Mouse (Mus musculus) kidney, embryonic 15.5 days (tissue): ENCODE results near the gene Ppm1l. TPM values are rescaled to one million over a fixed set of nuclear protein-coding genes. Genes with fewer than 3 reads are reported as not detected.
A peak's percentile ranks its signal among the peaks of the same experiment; 100 is the strongest.

Source experiments
- ATAC-seq: fragments of 200-750 bp; cut with Nextera tagmentation; replicated peaks from 2 replicates; pipeline ENCODE4 v1.8.0; 2017; ENCODE audit warnings: moderate TSS enrichment; ENCODE audit not compliant: low FRiP score
- H3K27ac ChIP-seq: fragments of 300-500 bp; sonication (generic); 2 replicates; pipeline ENCODE4 v1.5.1; 2015; ENCODE audit warnings: mild to moderate bottlenecking, inconsistent platforms
- H3K27me3 ChIP-seq: fragments of 300-500 bp; sonication (generic); 2 replicates; pipeline ENCODE4 v1.6.1; 2015; ENCODE audit warnings: inconsistent platforms
- H3K36me3 ChIP-seq: fragments of 300-500 bp; sonication (generic); 2 replicates; pipeline ENCODE4 v1.6.1; 2015; ENCODE audit warnings: inconsistent platforms
- H3K4me1 ChIP-seq: fragments of 300-500 bp; sonication (generic); 2 replicates; pipeline ENCODE4 v1.6.1; 2015; ENCODE audit warnings: inconsistent platforms
- H3K4me2 ChIP-seq: fragments of 300-500 bp; sonication (generic); 2 replicates; pipeline ENCODE4 v1.6.1; 2015; ENCODE audit warnings: moderate library complexity, mild to moderate bottlenecking, inconsistent platforms
- H3K4me3 ChIP-seq: fragments of 300-500 bp; sonication (generic); replicated peaks from 2 replicates; pipeline ENCODE4 v1.5.1; 2015; ENCODE audit warnings: mild to moderate bottlenecking, inconsistent platforms
- H3K9ac ChIP-seq: fragments of 300-500 bp; sonication (generic); 2 replicates; pipeline ENCODE4 v1.6.1; 2015; ENCODE audit warnings: mild to moderate bottlenecking, inconsistent platforms
- H3K9me3 ChIP-seq: fragments of 300-500 bp; sonication (generic); replicated peaks from 2 replicates; pipeline ENCODE4 v1.6.1; 2016; ENCODE audit warnings: inconsistent platforms
- WGBS: fragments of 180-500 bp; shearing (Covaris S2); methylation state at CpG from one replicate; pipeline ENCODE4 v1.1.7; 2015; ENCODE audit warnings: mixed read lengths; 5-methylcytosine and 5-hydroxymethylcytosine counted together
- polyA plus RNA-seq: library from polyadenylated mRNA; unstranded; fragments of >200 nt; fragmentation: Nextera tagmentation; extraction: Ambion mirVana; gene quantifications from 2 replicates; pipeline ENCODE4 v1.2.1, GENCODE M21; 2015

Gene Ppm1l
- polyA plus RNA-seq, 1 experiment from 2014 or later = 6.2 TPM

- WGBS = 43% methylated on average over 9 of the region's 9 CpGs
- Histone ChIP-seq H3K4me3 (no peak overlapping the region), H3K9ac (no peak overlapping the region), H3K27ac (no peak overlapping the region), H3K36me3 (no peaks in the 10 kb centered on the region), H3K27me3 (no peaks in the 10 kb centered on the region), H3K9me3 (no peaks in the 10 kb centered on the region), H3K4me1 (no peaks in the 10 kb centered on the region), H3K4me2 (no peak overlapping the region)
- no peak for ATAC-seq
Observed at GRCm38 (mm10) chr3:69468280-69469008, 151.8 kb downstream of the Ppm1l start.

- Histone ChIP-seq H3K27ac (no peak overlapping the region), H3K4me3 (no peak overlapping the region), H3K27me3 (no peaks in the 10 kb centered on the region), H3K4me1 (no peaks in the 10 kb centered on the region), H3K9ac (no peak overlapping the region), H3K4me2 (no peak overlapping the region), H3K9me3 (no peaks in the 10 kb centered on the region), H3K36me3 (no peaks in the 10 kb centered on the region)
- WGBS = 49% methylated on average over 5 of the region's 6 CpGs
- no peak for ATAC-seq
Observed at GRCm38 (mm10) chr3:69469463-69470141, 152.9 kb downstream of the Ppm1l start.

DNA sequence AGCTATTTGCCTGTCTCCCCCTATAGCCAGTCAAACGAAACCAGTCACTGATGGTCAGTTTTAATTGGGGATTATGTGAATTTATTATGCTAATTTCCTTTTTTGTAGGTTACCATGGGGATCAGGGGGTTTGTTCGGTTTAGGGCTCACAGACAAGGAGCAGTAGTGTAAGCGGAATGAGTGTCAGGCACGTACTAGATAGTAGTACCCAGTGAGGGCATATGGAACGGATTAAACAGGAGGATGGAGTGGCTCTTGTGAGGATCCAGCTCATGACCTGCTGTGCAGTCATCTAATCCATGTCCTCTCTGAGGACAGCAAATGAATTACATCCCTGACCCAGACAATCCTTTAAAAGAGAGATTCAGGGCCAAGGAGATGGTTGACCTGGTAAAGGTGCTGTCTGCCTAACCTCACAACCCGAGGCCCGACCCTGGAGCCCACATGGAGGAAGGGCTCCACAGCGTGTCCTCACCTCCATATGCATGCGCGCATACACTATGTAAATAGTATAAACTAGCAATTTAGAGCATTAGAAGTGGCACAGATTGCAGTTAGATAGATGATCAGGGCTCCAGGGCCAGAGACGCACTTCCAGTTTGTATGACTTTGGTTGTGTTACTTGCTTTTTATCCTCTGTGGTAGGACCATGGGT lies 153.6 kb downstream of the Ppm1l start:
- H3K36me3 ChIP-seq = no peaks in the 10 kb centered on the region
- no peak overlapping the region for H3K27ac ChIP-seq
- no peaks in the 10 kb centered on the region for H3K4me1 ChIP-seq
- 84% methylated on average over 11 of the region's 11 CpGs for WGBS
- H3K27me3 ChIP-seq = no peaks in the 10 kb centered on the region
- H3K4me2 ChIP-seq = no peak overlapping the region
- no peak for ATAC-seq
- H3K9ac ChIP-seq = no peak overlapping the region
- H3K9me3 ChIP-seq = no peaks in the 10 kb centered on the region
- no peak overlapping the region for H3K4me3 ChIP-seq

DNA sequence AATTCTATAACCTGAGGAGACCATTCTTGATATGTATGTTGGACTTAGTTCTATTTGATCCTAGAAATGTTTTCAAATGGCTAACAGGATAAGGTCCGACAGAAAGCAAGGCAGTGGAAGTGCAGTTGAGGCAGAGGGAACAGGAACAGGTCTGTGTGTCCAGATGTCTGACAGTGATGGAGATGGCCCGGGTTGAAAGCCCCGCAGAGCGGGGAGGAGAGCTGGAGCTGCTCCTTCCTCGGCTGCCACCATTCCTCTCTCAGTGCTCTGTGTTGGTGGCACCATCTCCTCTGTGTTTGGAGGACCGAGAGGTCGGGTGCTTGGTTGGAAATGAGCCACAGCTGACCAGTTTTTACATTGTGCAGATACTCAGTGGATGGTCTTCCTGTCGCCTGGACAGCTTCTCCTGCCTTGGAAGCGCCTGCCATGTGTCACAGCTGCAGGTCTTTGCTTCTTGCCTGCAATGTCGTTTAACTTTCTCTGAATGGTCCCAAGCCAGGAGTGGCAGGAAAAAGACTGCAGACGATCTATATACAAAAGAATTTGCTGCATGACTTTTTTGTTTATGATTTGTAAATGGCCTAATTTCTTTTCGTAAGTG lies 159.3 kb downstream of the Ppm1l start:
- no peaks in the 10 kb centered on the region for H3K36me3 ChIP-seq
- no peaks in the 10 kb centered on the region for H3K27me3 ChIP-seq
- H3K9me3 ChIP-seq = no peaks in the 10 kb centered on the region
- H3K9ac ChIP-seq = no peak overlapping the region
- no peak for ATAC-seq
- no peak overlapping the region for H3K27ac ChIP-seq
- no peak overlapping the region for H3K4me3 ChIP-seq
- 62% methylated on average over 12 of the region's 12 CpGs for WGBS
- H3K4me1 ChIP-seq = no peaks in the 10 kb centered on the region
- no peak overlapping the region for H3K4me2 ChIP-seq

- H3K4me3 ChIP-seq = no peak overlapping the region
Observed at GRCm38 (mm10) chr3:69479937-69480336, 163.3 kb downstream of the Ppm1l start.

GRCm38 (mm10) chr3:69481835-69482234 lies 165.2 kb downstream of the Ppm1l start:
- Histone ChIP-seq H3K9me3 (no peaks in the 10 kb centered on the region), H3K4me1 (0 out of 2 replicates have a peak, but pooled peaks cover 4% of the 10 kb centered on the region), H3K36me3 (no peaks in the 10 kb centered on the region), H3K9ac (no peak overlapping the region), H3K4me2 (no peak overlapping the region), H3K27ac (no peak overlapping the region), H3K4me3 (no peak overlapping the region), H3K27me3 (no peaks in the 10 kb centered on the region)
- WGBS = 36% methylated on average over 4 of the region's 4 CpGs
- ATAC-seq = 0 out of 2 replicates have a peak, but pooled peaks have one; percentile 52

More at GRCm38 (mm10) chr3:69479937-69480336, 163.3 kb downstream of the Ppm1l start:
- Histone ChIP-seq H3K9me3 (no peaks in the 10 kb centered on the region), H3K9ac (no peak overlapping the region), H3K27ac (no peak overlapping the region), H3K4me2 (no peak overlapping the region), H3K4me1 (no peaks in the 10 kb centered on the region), H3K36me3 (no peaks in the 10 kb centered on the region), H3K27me3 (no peaks in the 10 kb centered on the region)
- 66% methylated on average over 3 of the region's 3 CpGs for WGBS
- no peak for ATAC-seq

- Histone ChIP-seq H3K27me3 (no peaks in the 10 kb centered on the region), H3K36me3 (no peaks in the 10 kb centered on the region), H3K9me3 (no peaks in the 10 kb centered on the region), H3K4me3 (no peak overlapping the region), H3K27ac (no peak overlapping the region), H3K9ac (no peak overlapping the region), H3K4me2 (no peak overlapping the region), H3K4me1 (peaks cover 14% of the 10 kb centered on the region; the same call in 1 of the 2 replicates)
- 71% methylated on average over 13 of the region's 13 CpGs for WGBS
- no peak for ATAC-seq
Observed at GRCm38 (mm10) chr3:69484006-69484574, 167.4 kb downstream of the Ppm1l start.

- Histone ChIP-seq H3K4me1 (peaks cover 14% of the 10 kb centered on the region; the same call in 1 of the 2 replicates), H3K9me3 (no peaks in the 10 kb centered on the region)
- 61% methylated on average over 4 of the region's 4 CpGs for WGBS
Observed at GRCm38 (mm10) chr3:69484582-69484981, 167.9 kb downstream of the Ppm1l start.

DNA sequence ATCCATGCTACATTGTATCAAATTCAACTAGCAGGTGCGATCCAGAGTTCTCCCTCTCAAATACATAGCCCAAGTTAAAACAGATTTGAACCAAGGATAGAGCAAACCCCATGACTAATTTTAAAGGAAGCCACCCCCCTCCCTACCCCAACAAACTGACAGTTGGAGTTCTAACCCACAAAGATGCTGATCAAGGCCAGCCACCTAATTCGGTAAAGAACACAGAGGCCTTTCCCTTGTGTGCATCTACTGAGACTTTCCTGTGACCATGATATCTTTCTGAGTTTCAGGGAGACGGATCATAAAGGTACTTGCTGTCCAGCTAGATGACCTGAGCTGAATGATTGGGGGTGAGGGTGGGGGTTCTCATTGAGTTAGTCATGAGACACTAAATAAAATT lies 168.7 kb downstream of the Ppm1l start:
- peaks cover 19% of the 10 kb centered on the region for H3K4me1 ChIP-seq
- no peak overlapping the region for H3K4me2 ChIP-seq
- H3K27ac ChIP-seq = no peak overlapping the region
- ATAC-seq = no peak
- no peaks in the 10 kb centered on the region for H3K9me3 ChIP-seq
- no peaks in the 10 kb centered on the region for H3K36me3 ChIP-seq
- WGBS = 87% methylated on average over 3 of the region's 3 CpGs
- no peak overlapping the region for H3K4me3 ChIP-seq
- H3K27me3 ChIP-seq = no peaks in the 10 kb centered on the region
- H3K9ac ChIP-seq = no peak overlapping the region

More at GRCm38 (mm10) chr3:69484582-69484981, 167.9 kb downstream of the Ppm1l start:
- Histone ChIP-seq H3K27ac (no peak overlapping the region), H3K36me3 (no peaks in the 10 kb centered on the region), H3K4me2 (no peak overlapping the region), H3K27me3 (no peaks in the 10 kb centered on the region), H3K9ac (no peak overlapping the region), H3K4me3 (no peak overlapping the region)
- ATAC-seq = no peak

GRCm38 (mm10) chr3:69485756-69486155 lies 169.1 kb downstream of the Ppm1l start:
- Histone ChIP-seq H3K4me1 (peaks cover 20% of the 10 kb centered on the region), H3K36me3 (no peaks in the 10 kb centered on the region), H3K27ac (no peak overlapping the region), H3K27me3 (no peaks in the 10 kb centered on the region), H3K9ac (no peak overlapping the region), H3K9me3 (no peaks in the 10 kb centered on the region), H3K4me2 (no peak overlapping the region), H3K4me3 (no peak overlapping the region)
- 53% methylated on average over 2 of the region's 2 CpGs for WGBS
- ATAC-seq = peak; percentile 52; the same call in 1 of the 2 replicates

DNA sequence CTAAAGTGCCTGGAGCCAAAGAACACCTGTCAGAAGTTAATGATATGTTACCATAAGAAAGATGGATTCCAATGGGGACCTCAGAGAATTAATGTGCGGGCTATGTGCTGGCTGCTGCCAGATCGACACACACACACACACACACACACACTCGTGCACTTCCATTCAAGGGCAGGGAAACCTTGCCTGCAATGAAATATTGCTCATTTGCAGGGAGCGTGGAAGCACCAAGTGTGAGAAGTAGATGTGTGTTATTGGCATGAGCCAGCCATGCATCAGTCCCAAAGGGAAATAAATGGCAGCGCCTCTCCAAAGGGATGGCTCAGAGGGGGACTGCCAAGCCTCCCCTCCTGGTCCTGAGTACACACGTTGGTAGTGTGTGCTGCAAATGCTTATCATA lies 170.8 kb downstream of the Ppm1l start:
- H3K4me1 ChIP-seq = peaks cover 28% of the 10 kb centered on the region
- H3K27me3 ChIP-seq = no peaks in the 10 kb centered on the region
- H3K4me2 ChIP-seq = no peak overlapping the region
- no peak for ATAC-seq
- no peak overlapping the region for H3K4me3 ChIP-seq
- no peak overlapping the region for H3K27ac ChIP-seq
- H3K9ac ChIP-seq = no peak overlapping the region
- no peaks in the 10 kb centered on the region for H3K9me3 ChIP-seq
- H3K36me3 ChIP-seq = no peaks in the 10 kb centered on the region
- 70% methylated on average over 6 of the region's 6 CpGs for WGBS
